Mouse (Mus musculus) small intestine, adult 2 months (tissue): ENCODE data around the gene Rapgef5.

ENCODE experiments used
- CTCF ChIP-seq: fragments of 200-500 bp; IDR thresholded peaks from 2 replicates; pipeline ENCODE4 v1.5.1; 2012; ENCODE audit warnings: low read depth, mild to moderate bottlenecking, control low read depth, inconsistent platforms, low read length, moderate library complexity, mixed read lengths; ENCODE audit not compliant: insufficient replicate concordance, insufficient read length; ENCODE audit errors: extremely low read depth
- POLR2A ChIP-seq: fragments of 200-500 bp; IDR thresholded peaks from 2 replicates; pipeline ENCODE4 v1.6.1; 2012; ENCODE audit warnings: low read depth, mild to moderate bottlenecking, control low read depth, inconsistent platforms, low read length, moderate library complexity

DNA sequence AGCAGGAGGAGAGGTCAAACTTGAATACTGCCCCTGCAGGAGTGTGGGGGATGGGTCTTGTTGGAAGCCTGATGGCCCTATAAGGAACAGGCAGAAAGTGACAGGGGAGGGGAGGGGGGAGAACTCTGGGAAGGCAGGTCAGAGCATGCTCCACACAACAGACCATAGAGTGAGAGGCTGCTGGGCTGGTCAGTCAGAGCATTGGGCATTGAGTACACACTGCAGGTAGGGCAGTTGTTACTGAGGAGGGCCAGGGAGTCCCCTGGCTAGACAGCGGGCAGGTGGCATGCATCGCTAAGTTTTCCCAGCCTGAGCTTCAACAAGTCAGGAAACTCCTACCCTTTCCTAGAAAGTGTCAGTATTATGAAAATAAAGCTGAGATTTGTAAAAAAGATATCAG lies 106.7 kb downstream of the Rapgef5 start:
- TF ChIP-seq CTCF (no peak), POLR2A (no peak)
